21 mouse cellular contexts compared by ENCODE assay signal in genomic region chr9:100990609-100991008, GRCm38 (mm10). TPM values are rescaled to one million over a fixed set of nuclear protein-coding genes. Genes with fewer than 3 reads are reported as not detected.
DNase-seq lines count a peak whose midpoint lies in the region; ATAC-seq and TF ChIP-seq lines count a peak whose summit lies in the region.
"Had no signal": no experiment of that assay in that cellular context is flagged by ENCODE, and none has a peak within 500 bp of the region (broad histone marks: within the 10 kb centered on the region; RNA-seq: fewer than 3 reads in every experiment).

No protein-coding gene starts in this region.

- no peaks in the 10 kb centered on the region for H3K27me3 ChIP-seq in intestine, embryonic 14.5 days (replicated peaks; ENCODE audit: control insufficient read depth, insufficient read depth, low read length)
- H3K27me3 ChIP-seq in intestine, embryonic 15.5 days (replicated peaks) = no peaks in the 10 kb centered on the region
- H3K27me3 ChIP-seq in intestine, postnatal 0 days (replicated peaks; ENCODE audit: control insufficient read depth, insufficient read depth, low read length) = no peaks in the 10 kb centered on the region
- H3K27me3 ChIP-seq: embryonic facial prominence, embryonic 13.5 days; embryonic facial prominence, embryonic 15.5 days; forebrain, embryonic 12.5 days had no signal

- H3K27ac ChIP-seq in intestine, embryonic 14.5 days (ENCODE audit: low read depth) = no peak overlapping the region
- no peak overlapping the region for H3K27ac ChIP-seq in intestine, embryonic 15.5 days
- no peak overlapping the region for H3K27ac ChIP-seq in intestine, postnatal 0 days (ENCODE audit: low read depth, low read length)
- H3K27ac ChIP-seq in layer of hippocampus, adult 2 months = no peak overlapping the region
- H3K27ac ChIP-seq: embryonic facial prominence, embryonic 13.5 days; embryonic facial prominence, embryonic 15.5 days; forebrain, embryonic 10.5 days; forebrain, embryonic 12.5 days had no signal

- ATAC-seq in intestine, embryonic 14.5 days (replicated peaks; ENCODE audit: low FRiP score, low TSS enrichment, low read depth) = no peak
- peak; percentile 89 for ATAC-seq in intestine, embryonic 15.5 days
- ATAC-seq in intestine, postnatal 0 days = peak; percentile 82
- ATAC-seq: forebrain, embryonic 14.5 days had no signal

- H3K4me3 ChIP-seq in intestine, embryonic 14.5 days (ENCODE audit: low read depth, low read length) = no peak overlapping the region
- H3K4me3 ChIP-seq in intestine, embryonic 15.5 days (replicated peaks) = no peak overlapping the region
- H3K4me3 ChIP-seq in intestine, postnatal 0 days (ENCODE audit: low read depth, low read length) = no peak overlapping the region
- H3K4me3 ChIP-seq in layer of hippocampus, adult 2 months = no peak overlapping the region
- H3K4me3 ChIP-seq: embryonic facial prominence, embryonic 13.5 days; embryonic facial prominence, embryonic 15.5 days; erythroblast, embryonic 14.5 days; forebrain, embryonic 10.5 days; forebrain, embryonic 12.5 days had no signal

- no peaks in the 10 kb centered on the region for H3K4me1 ChIP-seq in intestine, embryonic 14.5 days (replicated peaks; ENCODE audit: control insufficient read depth, insufficient read depth, low read length)
- no peaks in the 10 kb centered on the region for H3K4me1 ChIP-seq in intestine, embryonic 15.5 days (replicated peaks)
- no peaks in the 10 kb centered on the region for H3K4me1 ChIP-seq in intestine, postnatal 0 days (replicated peaks; ENCODE audit: control insufficient read depth, insufficient read depth, low read length)
- H3K4me1 ChIP-seq: embryonic facial prominence, embryonic 13.5 days; embryonic facial prominence, embryonic 15.5 days; forebrain, embryonic 10.5 days; forebrain, embryonic 12.5 days had no signal

- no peak for TF ChIP-seq CTCF in intestine, postnatal 0 days (IDR thresholded peaks at IDR 0.05; ENCODE audit: low read depth)
- TF ChIP-seq CTCF in layer of hippocampus, adult 2 months (conservative IDR thresholded peaks at IDR 0.05) = no peak

- H3K36me3 ChIP-seq in intestine, embryonic 14.5 days (ENCODE audit: control insufficient read depth, insufficient read depth, low read length) = peaks cover 27% of the 10 kb centered on the region
- 0 out of 2 replicates have a peak, but pooled peaks cover 5% of the 10 kb centered on the region for H3K36me3 ChIP-seq in intestine, embryonic 15.5 days
- H3K36me3 ChIP-seq in intestine, postnatal 0 days (ENCODE audit: control insufficient read depth, insufficient read depth) = peaks cover 16% of the 10 kb centered on the region

- DNase-seq in intestine, embryonic 14.5 days (ENCODE audit: low spot score) = peak; percentile 38
- DNase-seq in gastrocnemius, adult 18-20 months (ENCODE audit: low spot score) = no peak
- DNase-seq in layer of hippocampus, adult 2 months (ENCODE audit: low spot score in 2 of 2) = no peak
- no peak for DNase-seq in left cerebral cortex, postnatal 25 days (ENCODE audit: low spot score in 2 of 2)
- DNase-seq: adrenal gland, adult 2 months; adrenal gland, postnatal 25 days; cerebellum, adult 11 months; cerebellum, adult 18-20 months; cerebellum, adult 8-10 months; cerebellum, adult 9-11 months; cerebellum, postnatal 14 days; cerebellum, postnatal 36 days; embryo, embryonic 11 days had no signal

- 87% methylated on average over 5 of the region's 5 CpGs for WGBS in intestine, embryonic 14.5 days
- WGBS in intestine, embryonic 15.5 days = 80% methylated on average over 5 of the region's 5 CpGs
- 50% methylated on average over 5 of the region's 5 CpGs for WGBS in intestine, postnatal 0 days

- H3K4me2 ChIP-seq in intestine, embryonic 14.5 days (ENCODE audit: low read length) = no peak overlapping the region
- no peak overlapping the region for H3K4me2 ChIP-seq in intestine, embryonic 15.5 days (replicated peaks)
- H3K4me2 ChIP-seq in intestine, postnatal 0 days (replicated peaks; ENCODE audit: low read depth) = no peak overlapping the region
- H3K4me2 ChIP-seq: embryonic facial prominence, embryonic 13.5 days; embryonic facial prominence, embryonic 15.5 days; forebrain, embryonic 12.5 days had no signal

- intact Hi-C loops in left cerebral cortex, postnatal 25 days (cut with DNase I) = no loop called here

- no peak overlapping the region for H3K9ac ChIP-seq in intestine, embryonic 14.5 days (ENCODE audit: low read length)
- H3K9ac ChIP-seq in intestine, embryonic 15.5 days = no peak overlapping the region
- no peak overlapping the region for H3K9ac ChIP-seq in intestine, postnatal 0 days (ENCODE audit: low read depth, low read length)
- H3K9ac ChIP-seq: embryonic facial prominence, embryonic 13.5 days; embryonic facial prominence, embryonic 15.5 days; forebrain, embryonic 12.5 days had no signal

- peaks cover 6% of the 10 kb centered on the region; the same call in 1 of the 2 replicates for H3K9me3 ChIP-seq in intestine, embryonic 14.5 days (ENCODE audit: control insufficient read depth, low read length)
- no peaks in the 10 kb centered on the region for H3K9me3 ChIP-seq in intestine, embryonic 15.5 days
- no peaks in the 10 kb centered on the region for H3K9me3 ChIP-seq in intestine, postnatal 0 days (ENCODE audit: control insufficient read depth)
- H3K9me3 ChIP-seq: embryonic facial prominence, embryonic 15.5 days had no signal

RNA-seq across cellular contexts. Expression of gene Pccb, which starts 44.1 kb away (rescaled TPM):
- polyA plus RNA-seq in intestine, embryonic 14.5 days (2014; fragmentation: Nextera tagmentation; extraction: Ambion mirVana) = 24.7 and 26.4 TPM in 2 replicates
- polyA plus RNA-seq in intestine, embryonic 15.5 days (2015; fragmentation: Nextera tagmentation; extraction: Ambion mirVana) = 25.1 and 25.5 TPM in 2 replicates
- polyA plus RNA-seq in intestine, postnatal 0 days (2015; fragmentation: Nextera tagmentation; extraction: Ambion mirVana) = 30.4 and 31.2 TPM in 2 replicates
- 10 to 100 TPM; 58.9 to 62.4 TPM for total RNA-seq in gastrocnemius, adult 18-20 months (2021)
- total RNA-seq in layer of hippocampus, adult 2 months (2021) = 10 to 100 TPM; 43.5 to 45.5 TPM
- total RNA-seq in left cerebral cortex, postnatal 25 days (2021) = 10 to 100 TPM; 37.6 to 39.0 TPM
